Mouse (Mus musculus): ENCODE measurements around the gene Edaradd.
"Not testable (repeated sequence)": the region's sequence is repeated elsewhere in the genome, so short reads cannot be mapped to it uniquely, and the experiment has no call there.

The Edaradd gene

GRCm38 (mm10) chr13:12511189-12511965 is 8.9 kb downstream of the Edaradd start:
- DNase-seq (ENCODE audit: low spot score in 2 of 2), result no peak

- no peak for DNase-seq (ENCODE audit: low spot score in 2 of 2)
These were observed 10.2 kb downstream of the Edaradd start for GRCm38 (mm10) chr13:12510032-12510431.

GRCm38 (mm10) chr13:12507426-12507825 is 12.8 kb downstream of the Edaradd start:
- DNase-seq (ENCODE audit: low spot score in 2 of 2), result no peak

- DNase-seq (ENCODE audit: low spot score in 2 of 2), result no peak
These were observed 14.9 kb downstream of the Edaradd start for GRCm38 (mm10) chr13:12505359-12505758.

- no peak for DNase-seq (ENCODE audit: low spot score in 2 of 2)
These were observed 16.9 kb downstream of the Edaradd start for GRCm38 (mm10) chr13:12503238-12503751.

- DNase-seq (ENCODE audit: low spot score in 2 of 2), result no peak
These were observed 17.5 kb downstream of the Edaradd start for GRCm38 (mm10) chr13:12502665-12503237.

- DNase-seq (ENCODE audit: low spot score in 2 of 2), result peak in 1 of 2 experiments; percentile 19
These were observed 21.1 kb downstream of the Edaradd start for GRCm38 (mm10) chr13:12499107-12499506.

GRCm38 (mm10) chr13:12497809-12498208 is 22.4 kb downstream of the Edaradd start:
- no peak for DNase-seq (ENCODE audit: low spot score in 2 of 2)

GRCm38 (mm10) chr13:12494750-12495149 is 25.5 kb downstream of the Edaradd start:
- no peak for DNase-seq (ENCODE audit: low spot score in 2 of 2)

- DNase-seq (ENCODE audit: low spot score in 2 of 2), result no peak
These were observed 27.7 kb downstream of the Edaradd start for GRCm38 (mm10) chr13:12492515-12492914.

- no peak for DNase-seq (ENCODE audit: low spot score in 2 of 2)
These were observed 34.6 kb downstream of the Edaradd start for GRCm38 (mm10) chr13:12485640-12486039.

- DNase-seq (ENCODE audit: low spot score in 2 of 2), result no peak
These were observed 35.0 kb downstream of the Edaradd start for GRCm38 (mm10) chr13:12485197-12485596.

GRCm38 (mm10) chr13:12479802-12480201 is 40.4 kb downstream of the Edaradd start:
- DNase-seq (ENCODE audit: low spot score in 2 of 2), result no peak

GRCm38 (mm10) chr13:12478301-12478700 is 41.9 kb downstream of the Edaradd start:
- DNase-seq (ENCODE audit: low spot score in 2 of 2), result no peak

GRCm38 (mm10) chr13:12476886-12477285 is 43.4 kb downstream of the Edaradd start:
- DNase-seq (ENCODE audit: low spot score in 2 of 2), result no peak

GRCm38 (mm10) chr13:12475239-12475638 is 45.0 kb downstream of the Edaradd start:
- DNase-seq (ENCODE audit: low spot score in 2 of 2), result no peak

- peak; percentile 10 to 22 for DNase-seq (ENCODE audit: low spot score in 2 of 2)
These were observed 46.4 kb downstream of the Edaradd start for GRCm38 (mm10) chr13:12473724-12474378.

- DNase-seq (ENCODE audit: low spot score in 2 of 2), result no peak
These were observed 51.8 kb downstream of the Edaradd start for GRCm38 (mm10) chr13:12468488-12468887.

GRCm38 (mm10) chr13:12464844-12465243 is 55.4 kb downstream of the Edaradd start, which contains the start of gene Lgals8:
Gene Lgals8, minus strand, starts transcription at chr13:12464944.
- no peak for DNase-seq (ENCODE audit: low spot score in 2 of 2)

GRCm38 (mm10) chr13:12464159-12464558 is 56.1 kb downstream of the Edaradd start:
- not testable (repeated sequence) for DNase-seq (ENCODE audit: low spot score in 2 of 2)

GRCm38 (mm10) chr13:12462623-12463022 is 57.6 kb downstream of the Edaradd start:
- no peak for DNase-seq (ENCODE audit: low spot score in 2 of 2)

GRCm38 (mm10) chr13:12461730-12462119 is 58.5 kb downstream of the Edaradd start:
- DNase-seq (ENCODE audit: low spot score in 2 of 2), result no peak
